Mouse (Mus musculus) G1E (cell line): ENCODE results near the gene Daam1.

Experiments used
- CTCF ChIP-seq: IDR thresholded peaks from 2 replicates; pipeline ENCODE4 v1.5.1; 2012; ENCODE audit warnings: low read depth, low read length, inconsistent platforms, mixed read lengths
- GATA2 ChIP-seq: IDR thresholded peaks from 2 replicates; pipeline ENCODE4 v1.6.1; 2012; ENCODE audit warnings: low read depth, low read length, inconsistent platforms, borderline replicate concordance
- POLR2AphosphoS5 ChIP-seq: IDR thresholded peaks from 2 replicates; pipeline ENCODE4 v1.6.1; 2012; ENCODE audit warnings: low read depth, low read length, inconsistent platforms; ENCODE audit not compliant: insufficient replicate concordance

GRCm38 (mm10) chr12:71959351-71959991, 128.6 kb downstream of the Daam1 start:
- TF ChIP-seq CTCF (no peak), POLR2AphosphoS5 (no peak), GATA2 (no peak)
